Mouse (Mus musculus) kidney, adult 18-20 months (tissue): ENCODE measurements at regions not wholly inside any gene's neighbourhood (a gene's known extent, or its start where the extent isn't known, plus 50 kb on each side); places are given as distances from the start of the nearest gene placed in this dataset.

Source experiments
- DNase-seq: peaks from one replicate; pipeline ENCODE4 v3.0.0; 2021

GRCm38 (mm10) chr3:133751565-133751964, 206.6 kb upstream of the Tet2 start:
- no peak for DNase-seq

- no peak for DNase-seq
Measured at GRCm38 (mm10) chr3:133753041-133753440, 208.1 kb upstream of the Tet2 start.

GRCm38 (mm10) chr3:133754006-133754910, 209.3 kb upstream of the Tet2 start:
- DNase-seq = no peak

GRCm38 (mm10) chr3:133754911-133755259, 209.9 kb upstream of the Tet2 start:
- peak; percentile 79 for DNase-seq

GRCm38 (mm10) chr3:133757756-133758420, 212.9 kb upstream of the Tet2 start:
- no peak for DNase-seq

GRCm38 (mm10) chr3:133758421-133758820, 213.5 kb upstream of the Tet2 start:
- DNase-seq = no peak

GRCm38 (mm10) chr3:133759611-133760010, 214.7 kb upstream of the Tet2 start:
- DNase-seq = no peak

GRCm38 (mm10) chr3:133760221-133760620, 215.3 kb upstream of the Tet2 start:
- DNase-seq = no peak

- no peak for DNase-seq
Measured at GRCm38 (mm10) chr3:133763721-133764120, 218.8 kb upstream of the Tet2 start.

GRCm38 (mm10) chr3:133773490-133773889, 228.6 kb upstream of the Tet2 start:
- no peak for DNase-seq

GRCm38 (mm10) chr3:133774229-133774628, 229.3 kb upstream of the Tet2 start:
- no peak for DNase-seq

GRCm38 (mm10) chr3:133776013-133776412, 231.1 kb upstream of the Tet2 start:
- no peak for DNase-seq

- no peak for DNase-seq
Measured at GRCm38 (mm10) chr3:133779161-133779789, 234.3 kb upstream of the Tet2 start.

- no peak for DNase-seq
Measured at GRCm38 (mm10) chr3:133783060-133783459, 238.1 kb upstream of the Tet2 start.

GRCm38 (mm10) chr3:133791361-133791760, 246.4 kb upstream of the Tet2 start:
- no peak for DNase-seq

- DNase-seq = no peak
Measured at GRCm38 (mm10) chr3:133809007-133809552, 264.1 kb upstream of the Tet2 start.

- DNase-seq = no peak
Measured at GRCm38 (mm10) chr3:133818966-133819700, 274.2 kb upstream of the Tet2 start.

- DNase-seq = no peak
Measured at GRCm38 (mm10) chr3:133833739-133834391, 288.9 kb upstream of the Tet2 start.

- no peak for DNase-seq
Measured at GRCm38 (mm10) chr3:133834459-133834858, 289.5 kb upstream of the Tet2 start.

- no peak for DNase-seq
Measured at GRCm38 (mm10) chr3:133846301-133846700, 301.4 kb upstream of the Tet2 start.

GRCm38 (mm10) chr3:133874383-133874782, 329.4 kb upstream of the Tet2 start:
- DNase-seq = no peak

GRCm38 (mm10) chr3:133876439-133877072, 331.6 kb upstream of the Tet2 start:
- DNase-seq = peak; percentile 72
